Mouse (Mus musculus) hindbrain, embryonic 15.5 days (tissue): Measurements from ENCODE around the gene Hint1. TPM values are rescaled to one million over a fixed set of nuclear protein-coding genes. Genes with fewer than 3 reads are reported as not detected.
A peak's percentile ranks its signal among the peaks of the same experiment; 100 is the strongest.
"Not testable (repeated sequence)": the region's sequence is repeated elsewhere in the genome, so short reads cannot be mapped to it uniquely, and the experiment has no call there.

ENCODE experiments used
- ATAC-seq: fragments of 200-750 bp; cut with Nextera tagmentation; 2 replicates; pipeline ENCODE4 v1.8.0; 2017; ENCODE audit warnings: low read depth, moderate number of reproducible peaks, moderate TSS enrichment; ENCODE audit not compliant: low FRiP score
- H3K27ac ChIP-seq: fragments of 300-500 bp; sonication (generic); replicated peaks from 2 replicates; pipeline ENCODE4 v1.5.1; 2015; ENCODE audit warnings: mild to moderate bottlenecking, inconsistent platforms
- H3K27me3 ChIP-seq: fragments of 300-500 bp; sonication (generic); 2 replicates; pipeline ENCODE4 v1.6.1; 2015; ENCODE audit warnings: control low read depth, inconsistent platforms
- H3K36me3 ChIP-seq: fragments of 300-500 bp; sonication (generic); 2 replicates; pipeline ENCODE4 v1.6.1; 2015; ENCODE audit warnings: control low read depth, inconsistent platforms
- H3K4me1 ChIP-seq: fragments of 300-500 bp; sonication (generic); replicated peaks from 2 replicates; pipeline ENCODE4 v1.6.1; 2015; ENCODE audit warnings: control low read depth, inconsistent platforms
- H3K4me2 ChIP-seq: fragments of 300-500 bp; sonication (generic); 2 replicates; pipeline ENCODE4 v1.6.1; 2015; ENCODE audit warnings: moderate library complexity, mild to moderate bottlenecking, inconsistent platforms
- H3K4me3 ChIP-seq: fragments of 300-500 bp; sonication (generic); 2 replicates; pipeline ENCODE4 v1.5.1; 2015; ENCODE audit warnings: mild to moderate bottlenecking, inconsistent platforms
- H3K9ac ChIP-seq: fragments of 300-500 bp; sonication (generic); 2 replicates; pipeline ENCODE4 v1.6.1; 2015; ENCODE audit warnings: inconsistent platforms
- H3K9me3 ChIP-seq: fragments of 300-500 bp; sonication (generic); 2 replicates; pipeline ENCODE4 v1.6.1; 2016; ENCODE audit warnings: control low read depth, inconsistent platforms
- WGBS: fragments of 180-500 bp; shearing (Covaris S2); methylation state at CpG from one replicate; pipeline ENCODE4 v1.1.7; 2015; 5-methylcytosine and 5-hydroxymethylcytosine counted together
- polyA plus RNA-seq: library from polyadenylated mRNA; unstranded; fragments of >200 nt; fragmentation: Nextera tagmentation; extraction: Ambion mirVana; gene quantifications from 2 replicates; pipeline ENCODE4 v1.2.1, GENCODE M21; 2015

Gene Hint1
- polyA plus RNA-seq, 1 experiment from 2014 or later: 770 TPM

- Histone ChIP-seq H3K9ac (no peak overlapping the region), H3K4me3 (no peak overlapping the region), H3K9me3 (no peaks in the 10 kb centered on the region), H3K36me3 (no peaks in the 10 kb centered on the region), H3K4me1 (0 out of 2 replicates have a peak, but pooled peaks cover 11% of the 10 kb centered on the region), H3K4me2 (no peak overlapping the region), H3K27ac (no peak overlapping the region), H3K27me3 (no peaks in the 10 kb centered on the region)
- ATAC-seq: no peak
- WGBS: 82% methylated on average over 5 of the region's 5 CpGs
Observed at GRCm38 (mm10) chr11:54844959-54845358, 21.2 kb upstream of the Hint1 start.

- Histone ChIP-seq H3K9me3 (no peaks in the 10 kb centered on the region), H3K27ac (0 out of 2 replicates have a peak overlapping the region, but pooled peaks have one; percentile 9), H3K9ac (no peak overlapping the region), H3K4me2 (no peak overlapping the region), H3K4me3 (no peak overlapping the region), H3K27me3 (no peaks in the 10 kb centered on the region), H3K36me3 (no peaks in the 10 kb centered on the region), H3K4me1 (0 out of 2 replicates have a peak, but pooled peaks cover 11% of the 10 kb centered on the region)
- 16% methylated on average over 8 of the region's 8 CpGs for WGBS
- ATAC-seq: no peak
Observed at GRCm38 (mm10) chr11:54845470-54846442, 20.4 kb upstream of the Hint1 start.

GRCm38 (mm10) chr11:54849961-54850758 lies 16.0 kb upstream of the Hint1 start:
- Histone ChIP-seq H3K4me3 (no peak overlapping the region), H3K27me3 (no peaks in the 10 kb centered on the region), H3K36me3 (no peaks in the 10 kb centered on the region), H3K9ac (no peak overlapping the region), H3K27ac (no peak overlapping the region), H3K4me1 (0 out of 2 replicates have a peak, but pooled peaks cover 8% of the 10 kb centered on the region), H3K4me2 (no peak overlapping the region), H3K9me3 (no peaks in the 10 kb centered on the region)
- ATAC-seq: no peak
- 88% methylated on average over 10 of the region's 10 CpGs for WGBS

GRCm38 (mm10) chr11:54851656-54852055 lies 14.5 kb upstream of the Hint1 start:
- WGBS: 93% methylated on average over 12 of the region's 12 CpGs
- H3K36me3 ChIP-seq: no peaks in the 10 kb centered on the region

GRCm38 (mm10) chr11:54858880-54859279 lies 7.3 kb upstream of the Hint1 start:
- H3K27ac ChIP-seq, H3K9ac ChIP-seq, ATAC-seq, H3K4me3 ChIP-seq, H3K9me3 ChIP-seq, H3K36me3 ChIP-seq, H3K4me2 ChIP-seq, H3K27me3 ChIP-seq: not testable (repeated sequence)
- 98% methylated on average over 12 of the region's 12 CpGs for WGBS
- H3K4me1 ChIP-seq: peaks cover 17% of the 10 kb centered on the region

More at GRCm38 (mm10) chr11:54851656-54852055, 14.5 kb upstream of the Hint1 start:
- H3K4me2 ChIP-seq: no peak overlapping the region
- H3K27me3 ChIP-seq: no peaks in the 10 kb centered on the region
- H3K9me3 ChIP-seq: no peaks in the 10 kb centered on the region
- no peak overlapping the region for H3K27ac ChIP-seq
- no peak for ATAC-seq
- H3K9ac ChIP-seq: no peak overlapping the region
- H3K4me3 ChIP-seq: no peak overlapping the region
- H3K4me1 ChIP-seq: no peaks in the 10 kb centered on the region

DNA sequence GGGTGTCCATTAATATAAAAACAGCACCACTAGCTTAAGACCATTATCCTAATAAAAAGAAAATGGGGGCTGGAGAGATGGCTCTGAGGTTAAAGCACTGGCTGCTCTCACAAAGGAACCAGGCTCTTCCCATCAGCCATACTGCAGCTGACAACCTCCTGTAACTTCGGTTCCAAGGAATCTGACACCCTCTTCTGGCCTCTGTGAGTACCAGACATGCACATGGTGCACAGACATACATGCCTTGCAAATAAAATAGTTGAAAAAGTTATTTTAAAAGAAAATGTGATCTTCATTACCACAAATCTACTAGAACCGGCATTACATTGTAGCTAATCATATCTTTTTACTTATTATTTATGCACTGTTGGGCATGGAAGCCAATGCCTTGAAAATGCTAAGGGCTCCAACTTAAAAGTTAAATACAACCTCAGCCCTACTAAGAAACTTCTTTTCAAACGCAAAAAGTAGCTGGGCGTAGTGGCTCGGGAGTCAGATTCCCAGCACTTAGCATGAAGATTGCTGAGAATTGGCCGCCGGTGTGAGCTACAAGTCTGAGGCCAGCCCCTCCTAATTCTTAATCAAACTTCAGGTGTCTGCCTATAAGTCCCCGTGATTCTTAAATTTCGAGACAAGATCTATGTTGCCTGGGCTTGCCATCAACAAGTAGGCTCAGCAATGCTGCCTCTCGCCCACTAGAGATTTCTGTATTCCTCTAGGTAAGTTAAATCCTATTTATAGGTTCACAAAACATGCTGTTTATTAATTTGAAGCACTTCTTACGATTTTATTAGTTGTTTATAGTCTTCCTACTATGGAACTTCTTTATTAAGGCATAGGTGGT lies 6.6 kb upstream of the Hint1 start:
- peak overlapping the region; percentile 53 for H3K4me3 ChIP-seq
- WGBS: 26% methylated on average over 11 of the region's 11 CpGs
- H3K27ac ChIP-seq: peak overlapping the region; percentile 81
- peaks cover 17% of the 10 kb centered on the region for H3K4me1 ChIP-seq
- no peak for ATAC-seq
- peak overlapping the region; percentile 72 for H3K9ac ChIP-seq
- no peaks in the 10 kb centered on the region for H3K9me3 ChIP-seq
- H3K4me2 ChIP-seq: peak overlapping the region; percentile 83
- no peaks in the 10 kb centered on the region for H3K36me3 ChIP-seq
- no peaks in the 10 kb centered on the region for H3K27me3 ChIP-seq

DNA sequence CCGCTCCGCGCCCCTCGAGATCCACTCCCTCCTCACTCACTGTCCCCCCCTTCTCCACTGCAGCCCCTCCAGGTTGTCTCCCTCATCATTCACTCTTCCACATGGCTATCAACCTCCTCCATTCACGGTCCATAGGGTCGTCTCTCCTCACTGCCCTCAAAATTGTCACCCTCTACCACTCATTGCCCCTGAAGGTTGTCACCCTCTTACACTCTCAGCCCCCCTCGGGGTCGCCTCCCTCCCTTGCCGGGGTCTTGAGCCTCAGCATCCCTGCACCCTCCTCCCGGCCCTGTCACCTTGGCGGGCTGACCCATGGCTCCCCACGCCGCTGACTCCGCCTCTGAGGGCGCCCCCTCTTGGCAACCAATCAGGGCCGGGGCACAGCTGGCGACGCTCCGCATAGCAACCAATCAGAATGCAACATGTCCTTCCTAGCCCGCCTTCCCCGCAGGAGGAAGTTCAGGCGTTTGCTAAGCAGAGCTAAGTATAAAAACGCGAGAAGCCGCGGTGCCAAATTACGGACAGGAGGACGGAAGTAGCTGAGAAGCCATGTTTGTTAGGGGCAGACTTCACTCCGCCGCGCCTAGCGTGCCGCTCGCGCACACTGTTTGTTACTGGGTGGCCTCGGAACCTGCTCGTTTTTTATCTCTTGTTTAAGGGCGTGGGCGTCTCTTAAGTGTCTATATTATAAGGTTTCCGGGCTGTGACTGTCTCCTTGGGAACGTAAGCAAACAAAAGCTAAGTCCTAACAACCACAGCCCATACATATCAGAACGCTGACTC lies 5.7 kb upstream of the Hint1 start, which contains the start of gene Lyrm7:
TSS of gene Lyrm7 (minus strand) at position 661 of the 783 bp plus-strand sequence.
- ATAC-seq: peak; percentile 98
- H3K27ac ChIP-seq: peak within 1 kb of the TSS; percentile 94
- H3K9ac ChIP-seq: peak within 1 kb of the TSS; percentile 72
- H3K4me1 ChIP-seq: peaks cover 19% of the 10 kb centered on the region
- no peaks in the 10 kb centered on the region for H3K27me3 ChIP-seq
- peak within 1 kb of the TSS; percentile 53 for H3K4me3 ChIP-seq
- H3K9me3 ChIP-seq: no peaks in the 10 kb centered on the region
- H3K36me3 ChIP-seq: no peaks in the 10 kb centered on the region
- peak within 1 kb of the TSS; percentile 83 for H3K4me2 ChIP-seq
- under 1% methylated on average over 42 of the region's 42 CpGs for WGBS

- Histone ChIP-seq H3K9ac (no peak overlapping the region), H3K4me3 (no peak overlapping the region), H3K27me3 (no peaks in the 10 kb centered on the region), H3K9me3 (no peaks in the 10 kb centered on the region), H3K4me2 (peak overlapping the region; percentile 83), H3K4me1 (peaks cover 24% of the 10 kb centered on the region), H3K27ac (peak overlapping the region; percentile 94), H3K36me3 (no peaks in the 10 kb centered on the region)
- WGBS: 91% methylated on average over 5 of the region's 5 CpGs
- no peak for ATAC-seq
Observed at GRCm38 (mm10) chr11:54861471-54862420, 4.4 kb upstream of the Hint1 start.

DNA sequence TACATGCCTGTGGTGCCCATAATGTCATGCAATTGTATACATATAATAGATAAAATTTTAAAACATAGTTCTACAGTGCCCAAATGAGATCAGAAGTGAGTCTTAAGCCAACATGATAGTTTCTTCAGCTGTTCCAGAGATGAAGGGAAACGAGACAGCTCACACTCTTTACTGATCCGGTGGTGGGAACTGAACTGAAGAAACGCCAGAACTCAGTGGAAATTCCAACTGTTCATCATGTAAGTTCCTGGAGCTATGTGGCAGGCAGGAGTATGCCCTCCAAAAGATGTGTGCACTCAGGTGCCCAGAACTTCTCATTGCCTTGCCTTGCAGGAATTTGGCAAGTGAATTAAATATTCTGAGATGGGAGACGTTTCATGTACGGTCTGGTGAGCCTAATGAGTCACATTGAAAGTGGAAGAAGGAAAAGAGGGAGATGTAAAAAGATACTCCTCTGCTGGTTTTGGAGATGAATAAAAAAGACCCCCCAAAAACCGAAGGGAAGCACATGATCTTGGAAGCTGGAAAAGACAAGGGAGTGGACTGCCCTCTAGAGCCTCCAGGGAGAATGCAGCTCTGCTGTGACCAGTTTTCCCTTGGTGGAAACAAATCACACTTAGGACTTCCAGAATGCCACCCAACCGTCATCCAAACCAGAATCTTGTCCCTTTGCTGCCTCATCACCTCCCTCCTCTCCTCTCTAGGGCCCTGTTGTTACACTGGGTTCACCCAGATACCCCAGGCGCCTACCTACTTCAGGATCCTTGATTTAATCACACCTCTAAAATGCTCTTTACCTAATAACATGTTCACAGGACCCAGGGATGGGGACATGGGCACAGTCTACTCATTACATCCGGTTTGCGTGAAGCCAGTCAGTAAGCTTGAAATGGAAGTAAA lies 3.3 kb upstream of the Hint1 start:
- no peak overlapping the region for H3K4me2 ChIP-seq
- no peak for ATAC-seq
- 36% methylated on average over 10 of the region's 10 CpGs for WGBS
- H3K27ac ChIP-seq: no peak overlapping the region
- H3K9me3 ChIP-seq: no peaks in the 10 kb centered on the region
- H3K27me3 ChIP-seq: no peaks in the 10 kb centered on the region
- no peak overlapping the region for H3K9ac ChIP-seq
- no peak overlapping the region for H3K4me3 ChIP-seq
- no peaks in the 10 kb centered on the region for H3K36me3 ChIP-seq
- H3K4me1 ChIP-seq: peaks cover 31% of the 10 kb centered on the region
